Mouse (Mus musculus): ENCODE data around the gene Tuft1. TPM values are rescaled to one million over a fixed set of nuclear protein-coding genes. Genes with fewer than 3 reads are reported as not detected.
"Not testable (repeated sequence)": the region's sequence is repeated elsewhere in the genome, so short reads cannot be mapped to it uniquely, and the experiment has no call there.

Gene Tuft1
- polyA plus RNA-seq, 1 experiment from 2014 or later = 16.9 TPM

GRCm38 (mm10) chr3:94693329-94693825, 34.7 kb upstream of the Tuft1 start, which contains the start of gene Selenbp2:
TSS of gene Selenbp2 (plus strand) at chr3:94693556.
- TF ChIP-seq EP300 (IDR thresholded peaks at IDR 0.05) = no peak
- TF ChIP-seq CTCF (IDR thresholded peaks at IDR 0.05) = no peak
- no peaks in the 10 kb centered on the region for H3K36me3 ChIP-seq (ENCODE audit: insufficient read depth, low read length)
- H3K4me3 ChIP-seq (ENCODE audit: low read depth, low read length) = no peak within 1 kb of the TSS
- ATAC-seq = peak; percentile 74
- no peak within 1 kb of the TSS for H3K27ac ChIP-seq (ENCODE audit: low read length)
- no peaks in the 10 kb centered on the region for H3K27me3 ChIP-seq (replicated peaks; ENCODE audit: insufficient read depth, low read length)
- WGBS = 15% methylated on average over 5 of the region's 5 CpGs
- H3K9me3 ChIP-seq (ENCODE audit: low read length) = no peaks in the 10 kb centered on the region
- no peaks in the 10 kb centered on the region for H3K4me1 ChIP-seq (ENCODE audit: insufficient read depth, low read depth, low read length)
- H3K4me2 ChIP-seq (replicated peaks; ENCODE audit: low read depth, low read length) = no peak within 1 kb of the TSS
- no peak within 1 kb of the TSS for H3K9ac ChIP-seq (replicated peaks; ENCODE audit: low read depth)
- peak; percentile 70 for DNase-seq (ENCODE audit: low spot score)

- not testable (repeated sequence) for H3K36me3 ChIP-seq (ENCODE audit: insufficient read depth, low read length); H3K9ac ChIP-seq (replicated peaks; ENCODE audit: low read depth); H3K27me3 ChIP-seq (replicated peaks; ENCODE audit: insufficient read depth, low read length); H3K4me2 ChIP-seq (replicated peaks; ENCODE audit: low read depth, low read length); ATAC-seq; H3K4me3 ChIP-seq (ENCODE audit: low read depth, low read length); H3K4me1 ChIP-seq (ENCODE audit: insufficient read depth, low read depth, low read length); DNase-seq (ENCODE audit: low spot score); H3K9me3 ChIP-seq (ENCODE audit: low read length); H3K27ac ChIP-seq (ENCODE audit: low read length)
- 84% methylated on average over 4 of the region's 4 CpGs for WGBS
These were observed 33.0 kb upstream of the Tuft1 start for GRCm38 (mm10) chr3:94691694-94692093.

- no peak overlapping the region for H3K4me3 ChIP-seq (ENCODE audit: low read depth, low read length)
- DNase-seq (ENCODE audit: low spot score) (peak; percentile 9), ATAC-seq (no peak)
- TF ChIP-seq CTCF (IDR thresholded peaks at IDR 0.05) (no peak), EP300 (IDR thresholded peaks at IDR 0.05) (no peak)
- H3K4me1 ChIP-seq (ENCODE audit: insufficient read depth, low read depth, low read length) = no peaks in the 10 kb centered on the region
- no peaks in the 10 kb centered on the region for H3K36me3 ChIP-seq (ENCODE audit: insufficient read depth, low read length)
- H3K9me3 ChIP-seq (ENCODE audit: low read length) = no peaks in the 10 kb centered on the region
- H3K27me3 ChIP-seq (replicated peaks; ENCODE audit: insufficient read depth, low read length) = no peaks in the 10 kb centered on the region
- H3K27ac ChIP-seq (ENCODE audit: low read length) = no peak overlapping the region
- H3K9ac ChIP-seq (replicated peaks; ENCODE audit: low read depth) = no peak overlapping the region
- H3K4me2 ChIP-seq (replicated peaks; ENCODE audit: low read depth, low read length) = no peak overlapping the region
These were observed 32.1 kb upstream of the Tuft1 start for GRCm38 (mm10) chr3:94690616-94691247.

- 68% methylated on average over 6 of the region's 6 CpGs for WGBS
- ATAC-seq; H3K9me3 ChIP-seq (ENCODE audit: low read length); DNase-seq (ENCODE audit: low spot score); H3K4me2 ChIP-seq (replicated peaks; ENCODE audit: low read depth, low read length); H3K36me3 ChIP-seq (ENCODE audit: insufficient read depth, low read length); H3K4me3 ChIP-seq (ENCODE audit: low read depth, low read length); H3K27ac ChIP-seq (ENCODE audit: low read length); H3K27me3 ChIP-seq (replicated peaks; ENCODE audit: insufficient read depth, low read length); H3K4me1 ChIP-seq (ENCODE audit: insufficient read depth, low read depth, low read length); H3K9ac ChIP-seq (replicated peaks; ENCODE audit: low read depth): not testable (repeated sequence)
These were observed 31.5 kb upstream of the Tuft1 start for GRCm38 (mm10) chr3:94690162-94690561.

GRCm38 (mm10) chr3:94689195-94689594, 30.5 kb upstream of the Tuft1 start:
- not testable (repeated sequence) for ATAC-seq; H3K27me3 ChIP-seq (replicated peaks; ENCODE audit: insufficient read depth, low read length); H3K36me3 ChIP-seq (ENCODE audit: insufficient read depth, low read length); H3K9me3 ChIP-seq (ENCODE audit: low read length); DNase-seq (ENCODE audit: low spot score); H3K4me2 ChIP-seq (replicated peaks; ENCODE audit: low read depth, low read length); H3K27ac ChIP-seq (ENCODE audit: low read length); H3K4me3 ChIP-seq (ENCODE audit: low read depth, low read length); H3K4me1 ChIP-seq (ENCODE audit: insufficient read depth, low read depth, low read length); H3K9ac ChIP-seq (replicated peaks; ENCODE audit: low read depth)
- WGBS = 62% methylated on average over 1 of the region's 1 CpGs

- H3K4me2 ChIP-seq (replicated peaks; ENCODE audit: low read depth, low read length); H3K9ac ChIP-seq (replicated peaks; ENCODE audit: low read depth); H3K4me1 ChIP-seq (ENCODE audit: insufficient read depth, low read depth, low read length); H3K27me3 ChIP-seq (replicated peaks; ENCODE audit: insufficient read depth, low read length); DNase-seq (ENCODE audit: low spot score); H3K36me3 ChIP-seq (ENCODE audit: insufficient read depth, low read length); ATAC-seq; H3K4me3 ChIP-seq (ENCODE audit: low read depth, low read length); H3K9me3 ChIP-seq (ENCODE audit: low read length); H3K27ac ChIP-seq (ENCODE audit: low read length): not testable (repeated sequence)
- 88% methylated on average over 2 of the region's 3 CpGs for WGBS
These were observed 30.0 kb upstream of the Tuft1 start for GRCm38 (mm10) chr3:94688698-94689097.

- DNase-seq (ENCODE audit: low spot score) = peak; percentile 6
- not testable (repeated sequence) for H3K4me3 ChIP-seq (ENCODE audit: low read depth, low read length); H3K9me3 ChIP-seq (ENCODE audit: low read length); H3K9ac ChIP-seq (replicated peaks; ENCODE audit: low read depth); H3K36me3 ChIP-seq (ENCODE audit: insufficient read depth, low read length); H3K27me3 ChIP-seq (replicated peaks; ENCODE audit: insufficient read depth, low read length); H3K27ac ChIP-seq (ENCODE audit: low read length); H3K4me1 ChIP-seq (ENCODE audit: insufficient read depth, low read depth, low read length); H3K4me2 ChIP-seq (replicated peaks; ENCODE audit: low read depth, low read length)
- 77% methylated on average over 8 of the region's 8 CpGs for WGBS
- ATAC-seq = peak; percentile 81
These were observed 27.5 kb upstream of the Tuft1 start for GRCm38 (mm10) chr3:94685989-94686772.
